Comparison of ENCODE assay signal across 8 mouse cellular contexts in the genomic region with DNA sequence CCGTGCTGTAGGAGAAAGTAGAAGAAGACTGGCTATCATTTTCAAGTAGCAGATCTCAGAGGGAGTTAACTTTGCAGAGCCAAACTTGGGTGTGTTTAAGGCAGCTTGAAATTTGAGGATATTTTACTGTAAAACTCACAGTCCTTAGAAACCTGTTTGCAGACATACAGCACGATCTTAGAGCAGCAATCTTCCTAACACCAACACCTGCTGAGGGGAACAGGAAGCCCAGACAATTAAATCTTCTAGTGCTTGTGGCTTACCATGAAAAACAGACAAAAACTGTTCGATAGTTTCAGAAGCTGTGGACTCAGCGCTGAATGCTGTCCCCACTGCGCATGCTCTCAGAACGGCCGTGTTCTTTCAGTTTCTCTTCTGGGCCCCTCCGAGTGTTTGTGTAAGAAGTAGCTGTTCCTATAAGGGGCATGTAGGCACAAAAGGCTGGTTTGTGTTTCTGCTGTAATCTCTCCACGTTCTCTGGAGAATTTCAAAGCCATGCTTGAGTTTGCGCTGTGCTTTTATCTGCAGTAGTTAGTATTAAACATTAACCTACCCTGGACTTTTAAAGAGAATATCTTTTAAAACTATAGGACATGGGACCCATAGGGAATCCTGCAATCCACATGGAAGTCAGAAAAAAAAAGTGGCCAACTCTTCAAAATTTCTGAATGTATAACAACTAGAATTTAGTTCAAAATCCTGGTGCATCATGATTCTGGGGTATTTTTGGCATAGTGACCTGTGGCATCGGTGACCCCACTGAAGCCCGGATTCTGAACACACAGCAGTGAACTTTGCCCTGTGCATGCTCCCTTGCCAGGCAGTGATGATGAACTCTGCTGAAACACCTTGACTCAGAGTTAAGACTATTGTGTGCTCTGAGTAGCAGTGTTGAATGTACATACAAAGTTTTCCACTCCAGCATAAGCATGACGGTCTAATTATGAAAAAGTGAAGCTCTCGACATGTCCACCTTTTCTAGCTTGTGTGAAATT.
DNase-seq lines count a peak whose midpoint lies in the region; ATAC-seq and TF ChIP-seq lines count a peak whose summit lies in the region.

No protein-coding gene starts in this region.

- no peak for TF ChIP-seq CTCF in thymus, adult 2 months (IDR thresholded peaks at IDR 0.05; ENCODE audit: borderline replicate concordance, control insufficient read depth, extremely low read depth, insufficient read depth, low read length, poor library complexity)

- peak; percentile 98 for ATAC-seq in common myeloid progenitor, adult 5-6 weeks (replicated peaks; ENCODE audit: low read depth, poor library complexity, severe bottlenecking)

- peaks cover 7% of the 10 kb centered on the region for H3K4me1 ChIP-seq in thymus, adult 2 months (replicated peaks; ENCODE audit: control insufficient read depth, insufficient read depth, low read length)

- 32% methylated on average over 14 of the region's 14 CpGs for WGBS in thymus, adult 2 months

- peak overlapping the region; percentile 78 for H3K27ac ChIP-seq in thymus, adult 2 months (ENCODE audit: control insufficient read depth, insufficient read depth, low read length)

- H3K36me3 ChIP-seq in thymus, adult 2 months (ENCODE audit: control insufficient read depth, insufficient read depth, low read length), result no peaks in the 10 kb centered on the region

- peak; percentile 18 for DNase-seq in adrenal gland, postnatal 10 days
- no peak for DNase-seq in adrenal gland, adult 8-10 months
- peak; percentile 53 for DNase-seq in kidney, adult 9 months
- peak; percentile 52 for DNase-seq in lung, postnatal 14 days
- DNase-seq in thymus, adult 2 months, result peak; percentile 75
- no peak for DNase-seq in cerebellum, adult 11 months
- DNase-seq in layer of hippocampus, adult 8-10 months (ENCODE audit: low spot score in 2 of 2), result no peak

- no peak for TF ChIP-seq POLR2A in thymus, adult 2 months (IDR thresholded peaks at IDR 0.05; ENCODE audit: control insufficient read depth, extremely low read depth, insufficient read depth, low read length, poor library complexity)

- no peak overlapping the region; the same call in 1 of the 2 replicates for H3K4me3 ChIP-seq in thymus, adult 2 months (ENCODE audit: control insufficient read depth, insufficient read depth, low read length)

- H3K27me3 ChIP-seq in thymus, adult 2 months (ENCODE audit: control insufficient read depth, insufficient read depth, low read length), result no peaks in the 10 kb centered on the region

Comparison
In these comparisons a context has a peak if more than half of its experiments do, and no peak if none do; other contexts are left out.
1. DNase-seq: peak in adrenal gland, postnatal 10 days (single experiment), kidney, adult 9 months (single experiment), lung, postnatal 14 days (single experiment) and thymus, adult 2 months (single experiment); none in adrenal gland, adult 8-10 months (single experiment), cerebellum, adult 11 months (single experiment) and layer of hippocampus, adult 8-10 months (0 of 2).